Mouse (Mus musculus): ENCODE data around the gene Zfp607a.
"Not testable (repeated sequence)": the region's sequence is repeated elsewhere in the genome, so short reads cannot be mapped to it uniquely, and the experiment has no call there.

Zfp607a gene

GRCm38 (mm10) chr7:27857227-27857626 lies at the start of gene Zfp607a:
TSS of gene Zfp607a (plus strand) at chr7:27857527.
- no peak for DNase-seq (ENCODE audit: low spot score)

GRCm38 (mm10) chr7:27818526-27819110 lies 38.7 kb upstream of the Zfp607a start:
- no peak for DNase-seq (ENCODE audit: low spot score)

GRCm38 (mm10) chr7:27822611-27823010 lies 34.7 kb upstream of the Zfp607a start:
- DNase-seq (ENCODE audit: low spot score): no peak

GRCm38 (mm10) chr7:27834131-27834530 lies 23.2 kb upstream of the Zfp607a start:
- no peak for DNase-seq (ENCODE audit: low spot score)

GRCm38 (mm10) chr7:27837896-27838295 lies 19.4 kb upstream of the Zfp607a start:
- peak; percentile 40 for DNase-seq (ENCODE audit: low spot score)

- DNase-seq (ENCODE audit: low spot score): peak; percentile 94
Measured at GRCm38 (mm10) chr7:27838323-27839249, 18.7 kb upstream of the Zfp607a start, which contains the start of gene Zfp59. TSS of gene Zfp59 (plus strand) at chr7:27838607.

GRCm38 (mm10) chr7:27839596-27839995 lies 17.7 kb upstream of the Zfp607a start:
- no peak for DNase-seq (ENCODE audit: low spot score)

- DNase-seq (ENCODE audit: low spot score): no peak
Measured at GRCm38 (mm10) chr7:27840104-27840503, 17.2 kb upstream of the Zfp607a start.

GRCm38 (mm10) chr7:27859301-27860251 lies 2.2 kb downstream of the Zfp607a start:
- peak; percentile 10 for DNase-seq (ENCODE audit: low spot score)

- DNase-seq (ENCODE audit: low spot score): peak; percentile 79
Measured at GRCm38 (mm10) chr7:27860396-27861235, 3.3 kb downstream of the Zfp607a start.

GRCm38 (mm10) chr7:27862578-27862977 lies 5.3 kb downstream of the Zfp607a start:
- DNase-seq (ENCODE audit: low spot score): not testable (repeated sequence)

GRCm38 (mm10) chr7:27881721-27882120 lies 24.4 kb downstream of the Zfp607a start:
- DNase-seq (ENCODE audit: low spot score): no peak

- DNase-seq (ENCODE audit: low spot score): no peak
Measured at GRCm38 (mm10) chr7:27900601-27901000, 43.3 kb downstream of the Zfp607a start.

- DNase-seq (ENCODE audit: low spot score): no peak
Measured at GRCm38 (mm10) chr7:27905061-27905848, 47.9 kb downstream of the Zfp607a start.

GRCm38 (mm10) chr7:27910952-27911351 lies 53.6 kb downstream of the Zfp607a start:
- not testable (repeated sequence) for DNase-seq (ENCODE audit: low spot score)

- DNase-seq (ENCODE audit: low spot score): not testable (repeated sequence)
Measured at GRCm38 (mm10) chr7:27927041-27927440, 69.7 kb downstream of the Zfp607a start.

GRCm38 (mm10) chr7:27928818-27929695 lies 71.7 kb downstream of the Zfp607a start, which contains the start of gene Zfp974:
TSS of gene Zfp974 (minus strand) at chr7:27929460.
- peak; percentile 82 for DNase-seq (ENCODE audit: low spot score)

Measured in embryo, embryonic 10 days (tissue).